Mouse (Mus musculus) heart, adult 2 months (tissue): ENCODE results near the gene St6gal1.

ENCODE experiments used
- CTCF ChIP-seq: fragments of 200-600 bp; IDR thresholded peaks from 2 replicates; pipeline ENCODE4 v1.8.1; 2022; ENCODE audit warnings: antibody characterized with exemption, mild to moderate bottlenecking, moderate library complexity
- POLR2A ChIP-seq: fragments of 200-500 bp; IDR thresholded peaks from 2 replicates; pipeline ENCODE4 v1.6.1; 2011; ENCODE audit warnings: mild to moderate bottlenecking, low read depth, low read length, control low read depth; ENCODE audit not compliant: insufficient read depth

- TF ChIP-seq CTCF = no peak
- no peak for TF ChIP-seq POLR2A
Measured at GRCm38 (mm10) chr16:23328201-23328600, 103.7 kb downstream of the St6gal1 start.
